Comparison of ENCODE assay signal across 23 mouse cellular contexts in genomic region chr7:84596002-84596401, GRCm38 (mm10).
"Had no signal": no experiment of that assay in that cellular context is flagged by ENCODE, and none has a peak within 500 bp of the region (broad histone marks: within the 10 kb centered on the region; RNA-seq: fewer than 3 reads in every experiment).

No protein-coding gene starts in this region.

- ATAC-seq: hindbrain, postnatal 0 days; intestine, embryonic 15.5 days; liver, embryonic 12.5 days had no signal

- H3K9ac ChIP-seq: heart, embryonic 12.5 days; hindbrain, embryonic 13.5 days; hindbrain, embryonic 15.5 days; intestine, embryonic 15.5 days; limb, embryonic 13.5 days; limb, embryonic 15.5 days; liver, embryonic 12.5 days; liver, embryonic 14.5 days had no signal

- H3K9me3 ChIP-seq: heart, embryonic 10.5 days; heart, embryonic 12.5 days; hindbrain, embryonic 13.5 days; hindbrain, embryonic 15.5 days; intestine, embryonic 15.5 days; limb, embryonic 13.5 days; limb, embryonic 15.5 days; liver, embryonic 12.5 days had no signal

- H3K36me3 ChIP-seq: heart, embryonic 10.5 days; heart, embryonic 12.5 days; hindbrain, embryonic 13.5 days; hindbrain, embryonic 15.5 days; intestine, embryonic 15.5 days; limb, embryonic 13.5 days; limb, embryonic 15.5 days; liver, embryonic 12.5 days had no signal

- H3K4me1 ChIP-seq: heart, embryonic 10.5 days; heart, embryonic 12.5 days; hindbrain, embryonic 13.5 days; intestine, embryonic 15.5 days; limb, embryonic 13.5 days had no signal

- DNase-seq: gastrocnemius, adult 2 months; gastrocnemius, postnatal 14 days; gastrocnemius, postnatal 36 days; heart, adult 18-20 months; heart, postnatal 10 days; heart, postnatal 36 days; kidney, adult 8-10 months; kidney, postnatal 14 days; kidney, postnatal 36 days; layer of hippocampus, adult 9-11 months; layer of hippocampus, postnatal 36 days; left cerebral cortex, postnatal 4 days had no signal

- H3K4me3 ChIP-seq: gastrocnemius, adult 2 months; heart, embryonic 10.5 days; heart, embryonic 12.5 days; hindbrain, embryonic 13.5 days; hindbrain, embryonic 15.5 days; intestine, embryonic 15.5 days; limb, embryonic 13.5 days; limb, embryonic 15.5 days; liver, embryonic 12.5 days had no signal

- H3K27ac ChIP-seq: gastrocnemius, adult 2 months; heart, embryonic 10.5 days; hindbrain, embryonic 13.5 days; hindbrain, embryonic 15.5 days; hindbrain, postnatal 0 days; intestine, embryonic 15.5 days; kidney, postnatal 0 days; limb, embryonic 13.5 days; limb, embryonic 15.5 days; liver, embryonic 12.5 days; liver, embryonic 14.5 days had no signal

- H3K4me2 ChIP-seq: heart, embryonic 12.5 days; hindbrain, embryonic 13.5 days; hindbrain, embryonic 15.5 days; intestine, embryonic 15.5 days; limb, embryonic 13.5 days; limb, embryonic 15.5 days; liver, embryonic 12.5 days had no signal

- H3K27me3 ChIP-seq: heart, embryonic 12.5 days; hindbrain, embryonic 13.5 days; hindbrain, embryonic 15.5 days; intestine, embryonic 15.5 days; limb, embryonic 13.5 days; limb, embryonic 15.5 days had no signal
